Mouse (Mus musculus) mesoderm, embryonic 11.5 days (tissue): ENCODE results near the gene 4931428L18Rik.

ENCODE experiments used
- DNase-seq: peaks from one replicate; pipeline ENCODE4 v3.0.0-alpha.2; 2012; ENCODE audit warnings: low read depth, low spot score

Gene 4931428L18Rik

GRCm38 (mm10) chr1:31152799-31153426, 69.6 kb downstream of the 4931428L18Rik start:
- DNase-seq = no peak

- DNase-seq = no peak
Observed at GRCm38 (mm10) chr1:31150546-31150945, 71.9 kb downstream of the 4931428L18Rik start.

GRCm38 (mm10) chr1:31149671-31150070, 72.8 kb downstream of the 4931428L18Rik start:
- peak; percentile 65 for DNase-seq

GRCm38 (mm10) chr1:31143571-31143970, 78.9 kb downstream of the 4931428L18Rik start:
- DNase-seq = no peak

- DNase-seq = no peak
Observed at GRCm38 (mm10) chr1:31142288-31143094, 80.0 kb downstream of the 4931428L18Rik start.

- DNase-seq = no peak
Observed at GRCm38 (mm10) chr1:31138387-31138786, 84.1 kb downstream of the 4931428L18Rik start.

- no peak for DNase-seq
Observed at GRCm38 (mm10) chr1:31113466-31113865, 109.0 kb downstream of the 4931428L18Rik start.

- DNase-seq = no peak
Observed at GRCm38 (mm10) chr1:31107961-31108360, 114.5 kb downstream of the 4931428L18Rik start.

- no peak for DNase-seq
Observed at GRCm38 (mm10) chr1:31102863-31103657, 119.4 kb downstream of the 4931428L18Rik start.

GRCm38 (mm10) chr1:31102280-31102679, 120.2 kb downstream of the 4931428L18Rik start:
- no peak for DNase-seq

- DNase-seq = no peak
Observed at GRCm38 (mm10) chr1:31097208-31097607, 125.3 kb downstream of the 4931428L18Rik start.

GRCm38 (mm10) chr1:31096466-31096793, 126.1 kb downstream of the 4931428L18Rik start:
- DNase-seq = no peak

- DNase-seq = peak; percentile 13
Observed at GRCm38 (mm10) chr1:31095706-31096465, 126.6 kb downstream of the 4931428L18Rik start.

GRCm38 (mm10) chr1:31094792-31095191, 127.7 kb downstream of the 4931428L18Rik start:
- DNase-seq = no peak

GRCm38 (mm10) chr1:31093939-31094338, 128.5 kb downstream of the 4931428L18Rik start:
- DNase-seq = no peak

GRCm38 (mm10) chr1:31088686-31089085, 133.8 kb downstream of the 4931428L18Rik start:
- DNase-seq = no peak

GRCm38 (mm10) chr1:31072523-31073370, 149.7 kb downstream of the 4931428L18Rik start:
- DNase-seq = no peak

GRCm38 (mm10) chr1:31071209-31071608, 151.3 kb downstream of the 4931428L18Rik start:
- no peak for DNase-seq

GRCm38 (mm10) chr1:31064817-31065740, 157.4 kb downstream of the 4931428L18Rik start:
- no peak for DNase-seq
